Mouse (Mus musculus) lung, postnatal 4 days (tissue): ENCODE measurements at regions not wholly inside any gene's neighbourhood (a gene's known extent, or its start where the extent isn't known, plus 50 kb on each side); places are given as distances from the start of the nearest gene placed in this dataset.

ENCODE experiments used
- DNase-seq, 2 experiments: peaks; one replicate each; pipeline ENCODE4 v3.0.0; 2021

DNA sequence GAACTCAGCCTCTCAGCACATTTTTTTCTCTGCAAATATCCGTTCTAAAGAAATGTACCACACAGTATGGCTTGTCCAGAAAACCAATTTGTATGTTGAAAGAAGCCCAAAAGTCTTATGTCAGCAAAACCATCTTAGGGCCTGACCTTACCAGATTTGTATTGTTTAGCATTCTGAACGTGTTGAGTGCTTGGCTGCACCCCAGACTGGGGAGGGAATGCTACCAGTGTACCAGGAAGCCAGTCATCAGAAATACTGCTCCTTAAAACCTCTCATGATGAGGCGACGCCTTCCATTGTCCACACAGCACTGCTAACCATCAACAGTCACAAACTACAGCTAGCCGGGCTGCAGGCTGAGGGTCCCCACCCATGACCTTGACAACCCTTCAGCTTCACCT is 148.3 kb upstream of the Irx5 start:
- peak; percentile 8 to 58 for DNase-seq

DNA sequence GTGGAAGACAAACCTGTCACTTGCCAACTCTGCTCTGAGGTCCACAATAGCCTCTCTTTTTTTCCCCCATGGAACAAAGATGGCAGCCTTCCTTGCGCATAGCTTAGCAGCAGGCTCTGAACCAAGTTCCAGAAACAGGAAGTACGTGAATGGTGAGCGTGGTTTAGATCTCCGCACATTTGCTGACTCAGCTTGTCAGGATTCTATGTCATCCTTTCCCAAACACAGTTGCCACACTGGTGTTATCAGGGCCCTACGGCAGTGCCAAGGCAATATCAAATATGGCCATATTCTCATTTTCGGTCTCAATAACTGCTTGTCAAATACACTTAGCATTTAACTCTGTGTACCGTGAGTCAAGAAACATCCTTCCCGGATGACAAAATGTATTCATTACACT is 161.8 kb upstream of the Irx5 start:
- DNase-seq: no peak

DNA sequence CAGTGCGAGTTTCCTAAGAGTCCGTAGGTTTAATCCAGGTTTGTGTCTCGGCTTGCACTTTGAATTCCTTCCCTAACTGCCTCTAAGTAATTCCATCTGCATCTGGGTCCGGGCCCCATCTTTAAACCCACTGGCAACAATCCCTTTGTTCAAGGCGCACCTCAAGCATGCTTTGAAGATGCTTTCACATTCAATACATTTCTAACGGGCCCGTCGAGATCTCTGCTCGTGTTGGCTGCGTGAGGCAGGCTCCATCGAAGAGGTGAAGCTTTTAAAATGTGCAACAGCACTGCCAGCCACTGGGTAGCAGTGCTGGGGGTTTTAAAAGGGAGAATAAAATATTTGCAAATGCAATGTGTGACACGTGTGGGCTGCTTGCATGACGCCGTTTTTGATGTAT is 163.4 kb upstream of the Irx5 start:
- no peak for DNase-seq

DNA sequence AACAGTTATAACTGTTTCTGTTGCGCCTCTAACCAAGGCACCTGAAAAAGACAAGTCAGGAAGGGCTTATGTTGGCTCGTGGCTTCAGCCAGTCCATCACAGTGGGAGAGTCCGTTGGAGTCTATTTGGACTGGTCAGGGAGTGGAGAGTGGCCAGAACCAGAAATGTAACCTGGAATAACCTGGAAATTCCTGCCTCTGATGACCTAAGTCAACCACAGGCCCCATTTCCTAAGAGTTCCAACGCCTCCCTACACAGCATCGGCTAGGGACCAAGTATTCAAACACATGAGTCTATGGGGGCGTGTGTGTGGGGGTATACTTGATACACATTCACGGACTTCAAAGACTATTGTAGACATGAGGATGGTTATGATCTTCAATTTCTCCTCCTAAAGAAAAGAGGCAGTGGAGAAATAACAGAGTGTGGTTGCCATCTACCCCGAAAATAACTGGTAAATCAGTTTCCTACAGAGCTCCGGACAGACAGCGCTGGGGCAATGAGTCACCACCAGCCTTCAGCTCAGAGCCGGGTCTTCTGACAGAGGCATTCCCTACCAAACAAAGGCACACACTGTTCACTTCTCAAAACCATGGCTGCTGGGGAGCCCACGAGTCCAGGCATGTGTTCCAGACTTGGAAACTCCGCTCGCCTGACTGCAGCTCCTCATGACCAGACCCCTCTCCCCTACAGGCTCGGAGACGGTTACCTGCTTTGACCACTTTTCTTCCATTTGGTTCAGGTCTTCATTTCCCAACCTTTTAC is 167.0 kb upstream of the Irx5 start:
- DNase-seq: no peak

DNA sequence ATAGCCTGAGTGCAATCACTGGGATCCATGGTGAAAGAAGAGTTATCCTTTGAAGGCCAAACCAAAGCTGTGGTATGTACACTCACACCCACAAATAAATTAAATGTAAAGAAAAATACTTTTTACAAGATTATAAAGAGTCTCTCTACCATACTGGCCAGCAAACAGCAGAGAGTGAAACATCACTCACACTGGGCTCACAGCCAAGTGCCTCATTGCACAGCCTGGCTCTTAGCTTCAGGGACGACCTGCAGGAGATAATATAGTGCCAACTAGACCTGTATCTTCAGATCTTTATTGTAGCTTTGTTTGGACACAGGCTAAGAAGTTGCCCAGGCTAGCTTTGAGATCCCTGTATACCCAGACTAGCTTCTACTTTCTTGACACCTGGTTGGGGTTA is 174.1 kb upstream of the Irx5 start:
- DNase-seq: no peak

DNA sequence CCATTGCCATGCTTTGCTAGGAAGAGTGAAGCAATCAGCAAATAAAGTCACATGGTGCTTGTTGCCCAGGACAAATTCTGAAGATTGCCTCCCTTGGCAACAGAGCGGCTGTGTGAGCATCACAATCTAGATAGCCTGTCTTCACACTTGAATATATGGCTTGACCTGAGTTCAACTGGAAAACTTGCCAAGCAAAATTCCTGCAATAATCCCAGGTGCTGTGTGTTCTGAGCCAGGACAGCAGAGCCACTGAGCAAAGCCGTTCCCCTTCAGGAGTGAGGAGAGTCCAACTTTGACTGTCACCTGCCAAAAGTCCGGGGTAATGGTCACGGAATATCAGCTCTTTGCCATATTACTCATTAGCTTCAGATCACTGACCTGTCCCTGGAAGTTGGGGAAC is 176.8 kb upstream of the Irx5 start:
- DNase-seq: no peak

DNA sequence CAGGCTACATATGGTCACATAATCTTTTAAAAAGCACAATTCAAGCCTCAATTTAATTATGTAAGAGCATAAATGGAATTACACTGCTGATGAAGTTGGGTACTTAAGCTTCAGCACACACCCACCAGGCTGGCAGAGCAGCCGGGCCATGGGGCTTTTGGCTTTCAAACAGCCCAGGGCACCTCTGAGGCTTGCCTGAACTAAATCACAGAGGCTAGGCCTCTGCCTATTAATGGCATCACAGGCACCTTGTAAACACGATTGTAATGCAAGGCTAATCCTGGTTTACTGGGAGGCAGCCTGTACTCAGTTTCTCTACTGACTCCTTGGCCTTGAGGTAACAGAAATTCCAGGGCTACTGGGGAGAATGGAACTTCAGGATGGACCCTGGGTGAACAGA is 178.1 kb upstream of the Irx5 start:
- no peak for DNase-seq

DNA sequence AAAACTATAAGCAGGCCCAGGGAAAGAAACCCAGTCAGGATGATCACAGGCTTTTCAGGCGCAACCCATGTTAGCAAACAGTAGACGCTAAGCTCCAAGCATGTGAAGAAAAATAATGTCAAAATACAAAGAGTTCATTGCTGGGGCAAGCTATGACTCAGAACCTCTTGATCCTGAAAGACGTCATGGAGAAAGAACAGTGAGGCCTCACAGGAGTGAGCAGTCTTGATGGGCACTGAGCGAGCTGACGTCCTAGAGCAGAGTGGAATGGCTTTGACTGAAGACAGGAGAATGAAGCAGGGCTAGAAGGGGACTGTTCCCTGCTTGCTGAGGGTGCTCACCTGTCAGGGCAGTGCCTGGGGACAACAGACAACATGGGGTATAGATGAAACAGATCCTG is 181.3 kb upstream of the Irx5 start:
- DNase-seq: no peak

DNA sequence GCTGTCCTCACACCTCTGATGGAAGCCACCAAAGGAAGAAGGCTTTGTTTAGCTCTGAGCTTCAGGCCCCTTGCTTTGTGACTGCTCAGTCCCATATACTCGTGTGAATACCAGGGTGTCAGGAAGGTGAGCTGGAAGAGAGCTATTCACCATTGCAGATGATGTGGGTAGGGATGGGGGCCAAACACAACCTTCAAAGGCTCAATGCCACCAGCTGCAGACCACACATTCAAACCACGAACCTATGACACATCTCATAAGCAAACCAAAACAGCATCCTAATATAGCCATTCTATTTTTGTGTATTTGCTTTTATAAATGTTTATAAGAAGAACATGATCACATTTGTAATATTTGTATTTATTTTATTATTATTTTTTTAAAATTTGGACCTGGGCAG is 183.3 kb upstream of the Irx5 start:
- no peak for DNase-seq

DNA sequence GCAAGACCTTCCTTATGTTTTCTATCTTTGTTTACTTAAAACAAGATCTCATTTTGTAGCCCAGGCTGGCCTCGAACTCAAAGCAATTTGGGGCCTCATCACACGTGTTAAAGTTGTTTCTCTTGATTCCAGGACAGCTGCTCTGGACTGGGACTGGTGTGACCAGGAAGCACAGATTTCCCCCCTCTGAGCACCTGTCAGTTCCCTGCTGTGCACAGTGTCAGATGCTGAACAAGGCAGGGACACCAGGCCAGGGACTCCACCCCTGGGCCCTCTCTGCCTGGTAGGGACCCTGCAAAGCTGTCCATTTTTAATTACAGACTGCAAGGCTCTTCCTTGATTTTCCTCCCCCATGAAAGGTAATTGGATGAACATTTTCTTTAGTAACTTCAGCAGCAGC is 185.8 kb upstream of the Irx5 start:
- no peak for DNase-seq

DNA sequence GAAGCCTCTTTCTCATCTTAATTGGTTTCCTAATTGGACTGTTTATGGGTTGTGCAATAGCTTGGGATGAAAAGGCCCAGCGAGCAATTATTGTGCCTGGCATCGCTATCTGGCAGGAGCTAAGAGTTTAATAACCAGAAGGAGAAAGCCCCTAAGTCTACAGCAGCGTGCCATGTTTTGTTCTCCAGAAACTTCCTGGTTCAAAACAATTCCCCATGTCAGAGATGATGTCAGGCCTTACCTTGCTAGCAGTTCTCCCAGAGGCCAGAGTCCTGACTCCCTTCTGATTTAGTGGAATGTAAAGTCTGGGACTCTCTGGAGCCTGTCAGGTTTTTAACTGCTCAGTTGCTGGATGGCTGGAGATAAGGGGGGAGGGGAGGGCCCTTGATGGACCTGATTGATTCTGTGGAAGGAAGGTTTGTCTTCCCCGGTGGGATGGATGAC is 190.1 kb upstream of the Irx5 start:
- DNase-seq: no peak

DNA sequence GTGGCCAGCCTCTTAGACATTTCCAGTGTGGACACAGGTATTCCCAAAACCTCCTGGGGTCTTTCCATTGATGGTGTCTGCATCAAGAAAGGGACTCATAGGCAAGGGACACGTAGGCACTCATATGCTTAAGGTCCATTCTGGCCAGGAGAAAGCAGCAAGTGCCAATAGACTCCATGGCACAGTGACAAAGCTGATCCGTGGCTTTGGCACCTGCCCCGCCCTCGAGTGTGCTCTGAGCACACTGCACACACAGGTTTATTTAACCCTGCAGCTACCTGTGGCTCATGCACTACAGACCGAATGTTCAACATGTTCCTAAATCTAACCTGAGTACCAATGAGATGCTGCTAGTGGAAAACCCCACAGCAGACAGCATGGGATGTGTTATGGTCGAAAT is 192.1 kb upstream of the Irx5 start:
- peak; percentile 11 to 53 for DNase-seq

DNA sequence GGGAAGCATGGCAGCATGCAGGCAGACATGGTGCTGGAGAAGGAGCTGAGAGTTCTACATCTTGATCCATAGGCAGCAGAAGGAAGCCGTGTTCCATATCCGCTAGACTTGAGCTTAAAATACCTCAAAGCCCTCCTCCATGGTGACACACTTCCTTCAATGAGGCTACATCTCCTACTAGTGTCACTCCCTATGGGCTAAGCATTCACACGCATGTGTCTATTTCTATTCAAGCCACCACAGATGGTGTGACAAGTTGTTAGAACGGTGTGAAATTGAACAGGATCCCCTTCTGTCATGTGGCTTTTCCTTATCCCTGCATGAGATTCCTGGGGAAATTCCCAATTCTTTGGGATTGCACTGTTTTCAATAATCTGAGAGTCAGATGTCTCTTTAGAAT is 192.9 kb upstream of the Irx5 start:
- no peak for DNase-seq

DNA sequence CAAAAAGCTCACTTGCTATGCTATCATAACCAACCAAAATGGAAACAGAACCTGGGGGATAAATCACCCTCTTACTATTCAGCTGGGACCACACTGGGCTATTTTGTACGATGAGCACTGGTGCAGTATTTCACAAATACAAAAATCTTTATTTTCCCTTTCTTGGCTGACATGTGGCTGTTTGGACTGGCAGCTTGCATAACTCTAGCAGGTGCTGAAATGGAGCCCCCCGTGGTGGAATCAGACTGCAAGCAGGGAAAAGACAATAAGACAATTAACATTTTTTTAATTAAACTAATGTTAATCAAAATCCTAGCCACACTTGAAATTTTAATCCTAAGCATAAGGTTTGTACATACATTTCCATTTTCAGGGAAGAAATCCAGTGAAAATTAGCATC is 196.4 kb upstream of the Irx5 start:
- no peak for DNase-seq

DNA sequence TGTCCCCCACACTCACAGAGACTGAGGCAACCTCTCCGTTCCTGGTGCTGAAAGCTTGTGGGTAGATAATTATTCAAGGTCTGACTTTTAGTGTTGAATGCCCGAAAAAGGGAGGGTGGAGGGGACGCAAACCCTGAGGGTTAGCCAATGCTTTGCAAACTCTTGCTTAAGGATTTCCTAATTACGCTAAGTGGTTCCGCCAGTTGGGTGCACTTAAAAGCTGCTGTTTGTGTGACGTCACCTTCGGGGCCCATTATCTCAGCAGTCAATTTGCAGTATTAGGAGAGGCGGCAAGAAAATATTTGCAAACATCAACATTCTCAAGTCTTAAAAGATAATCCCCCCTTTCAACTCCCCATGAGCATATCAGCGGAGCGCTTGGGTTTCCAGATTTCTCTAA is 199.2 kb upstream of the Irx5 start:
- DNase-seq: peak; percentile 45 to 56

DNA sequence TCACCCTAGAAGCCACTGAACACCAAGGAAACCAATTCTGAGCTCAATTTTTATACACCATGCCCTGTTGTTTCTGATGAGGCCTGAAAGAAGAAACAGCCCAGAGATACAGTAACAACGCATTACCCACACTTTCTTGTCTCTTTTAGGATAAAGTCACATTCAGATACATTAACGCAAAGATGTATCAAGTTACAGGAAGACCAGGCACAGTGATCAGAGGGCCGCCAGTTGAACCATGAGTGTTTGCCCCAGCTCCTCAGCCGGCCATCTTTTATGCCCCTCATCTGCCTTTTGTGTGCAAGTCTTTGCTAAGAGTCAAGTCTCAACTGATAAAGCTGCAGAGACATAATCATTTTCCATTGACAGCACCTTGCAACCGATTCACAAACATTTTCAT is 204.9 kb upstream of the Irx5 start:
- no peak for DNase-seq

DNA sequence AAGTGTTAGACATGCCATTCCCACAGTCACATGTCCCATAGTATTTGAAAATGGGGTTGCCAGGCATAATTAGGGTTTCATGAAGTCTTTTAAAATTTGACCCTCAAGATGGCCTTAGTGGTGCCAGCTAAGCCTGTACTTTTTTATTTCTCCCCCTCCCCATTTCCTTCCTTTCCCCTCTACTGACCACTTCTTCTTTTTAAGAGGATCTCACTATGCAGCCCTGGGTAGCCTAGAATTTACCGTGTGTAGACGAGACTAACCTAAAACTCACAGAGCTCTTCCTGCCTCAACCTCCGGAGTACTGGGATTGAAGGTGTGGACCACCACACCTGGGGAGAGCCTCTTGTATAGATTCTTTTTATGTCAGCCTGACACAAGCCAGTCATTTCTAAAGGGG is 209.8 kb upstream of the Irx5 start:
- DNase-seq: no peak

DNA sequence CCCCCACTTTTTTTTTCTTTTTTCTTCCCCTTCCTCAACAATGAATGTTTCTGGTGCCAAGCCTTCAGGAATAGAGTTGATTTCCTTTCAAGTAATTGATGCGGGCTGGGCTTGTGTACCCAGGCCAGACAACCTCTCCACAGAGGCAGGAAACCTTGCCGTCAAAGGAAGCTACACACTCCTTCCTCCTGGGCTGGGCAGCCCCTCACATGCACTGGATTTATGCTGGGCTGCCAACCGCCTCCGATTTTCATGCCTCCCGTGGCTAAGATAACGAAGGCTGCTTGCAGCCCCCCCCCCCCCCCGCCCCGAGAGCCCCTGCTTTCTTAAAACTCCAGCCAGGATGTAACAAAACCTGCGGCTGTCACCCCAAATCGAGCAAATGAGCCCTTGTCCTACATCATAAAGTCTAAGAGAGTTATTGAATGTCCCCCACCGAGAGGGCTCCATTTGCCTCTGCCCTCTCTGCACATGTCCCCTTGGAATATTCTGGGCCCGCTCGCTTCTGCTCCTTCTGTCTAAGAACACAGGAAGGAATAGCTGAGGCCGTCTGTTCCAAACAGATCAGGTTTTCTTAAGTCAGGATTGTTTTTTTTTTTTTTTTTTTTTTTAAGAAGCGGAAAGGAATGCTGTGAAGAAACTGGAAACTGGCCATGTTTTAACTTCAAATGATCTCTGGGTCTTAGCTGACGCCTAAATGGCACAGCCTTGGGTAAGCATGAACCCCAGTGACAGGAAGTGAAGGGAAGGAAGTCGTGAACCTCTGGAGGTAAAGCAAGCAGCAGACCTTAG is 220.1 kb upstream of the Irx5 start:
- DNase-seq: peak; percentile 22 to 53

DNA sequence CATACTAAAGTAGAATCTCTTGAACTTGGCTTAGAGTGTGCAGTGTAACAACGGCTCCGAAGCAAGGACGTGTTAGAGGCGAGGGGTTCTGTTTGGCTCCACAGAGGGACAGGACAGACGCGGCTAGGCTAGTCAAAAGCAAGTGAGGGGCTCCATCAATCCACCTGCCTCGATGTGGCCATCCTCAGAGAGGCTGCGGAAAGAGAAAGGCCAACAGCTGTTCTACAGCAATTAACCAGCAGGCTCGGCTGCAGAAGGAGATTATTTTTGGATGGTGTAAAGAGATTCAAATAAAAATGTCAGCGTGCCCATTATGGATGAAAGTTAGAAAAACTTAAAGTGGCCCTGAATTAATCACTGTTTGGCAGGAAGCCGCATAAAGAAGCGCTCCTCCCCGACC is 221.0 kb upstream of the Irx5 start:
- DNase-seq: no peak

DNA sequence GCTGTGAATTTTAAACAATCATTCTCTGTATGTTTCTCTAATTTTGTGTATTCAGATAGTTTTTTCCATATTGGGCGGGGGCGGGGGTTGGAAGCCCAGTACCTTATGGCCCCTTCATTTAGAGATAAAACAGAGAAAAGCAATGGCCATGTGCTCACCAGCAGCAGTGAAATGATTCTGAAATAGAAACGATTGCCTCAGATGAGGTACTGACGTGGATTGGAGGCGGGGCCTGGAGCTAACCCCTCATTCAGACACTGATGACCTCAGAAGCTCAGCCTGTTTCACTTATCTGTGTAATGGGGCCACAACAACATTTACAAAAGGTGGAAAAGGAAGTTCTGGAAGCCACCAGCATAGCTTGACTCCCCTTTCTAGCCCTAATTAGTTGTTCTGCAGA is 223.0 kb upstream of the Irx5 start:
- DNase-seq: no peak

DNA sequence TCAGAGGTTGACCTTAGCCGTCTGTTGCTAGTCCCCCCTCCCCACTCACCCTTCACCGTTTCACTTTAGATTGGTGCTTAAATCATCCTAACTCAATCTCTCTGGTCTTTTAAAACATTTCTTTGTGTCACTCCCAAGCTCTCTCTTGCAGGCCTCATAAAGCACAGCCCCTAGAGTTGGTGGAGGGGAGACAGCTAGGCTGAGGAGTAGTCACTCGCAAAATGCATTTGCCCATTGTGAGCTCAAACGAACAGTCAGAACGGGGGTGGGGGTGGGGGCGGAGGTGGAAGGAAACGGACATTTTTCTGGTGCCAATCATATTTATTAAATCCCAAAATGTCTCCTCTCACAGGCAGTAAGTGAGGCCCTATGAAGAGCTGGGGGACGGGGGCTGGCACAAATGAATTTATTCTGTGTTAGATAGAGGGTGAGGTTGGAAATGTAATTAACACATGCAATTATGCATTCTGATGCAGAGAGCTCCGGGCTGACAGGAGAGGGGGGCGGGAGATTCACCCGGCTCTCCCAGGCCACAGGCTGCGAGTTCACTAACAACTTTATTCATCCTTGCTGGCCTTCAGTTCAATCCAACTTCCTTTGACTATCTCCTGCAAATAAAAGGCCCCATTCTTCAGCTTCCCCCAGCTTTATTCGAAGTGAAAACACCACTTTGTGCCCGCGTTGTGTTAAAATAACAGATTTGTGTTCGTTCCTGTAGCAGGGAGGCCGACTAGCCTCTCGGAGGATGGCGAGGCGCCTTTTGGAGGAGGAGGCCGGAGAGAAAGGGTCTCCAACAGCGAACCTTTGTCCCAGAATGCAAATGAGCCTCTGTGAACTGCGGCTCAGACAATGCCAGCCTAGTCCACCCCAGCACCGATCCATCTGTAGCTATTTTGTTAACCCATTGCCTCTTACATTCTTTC is 223.7 kb upstream of the Irx5 start:
- no peak for DNase-seq

DNA sequence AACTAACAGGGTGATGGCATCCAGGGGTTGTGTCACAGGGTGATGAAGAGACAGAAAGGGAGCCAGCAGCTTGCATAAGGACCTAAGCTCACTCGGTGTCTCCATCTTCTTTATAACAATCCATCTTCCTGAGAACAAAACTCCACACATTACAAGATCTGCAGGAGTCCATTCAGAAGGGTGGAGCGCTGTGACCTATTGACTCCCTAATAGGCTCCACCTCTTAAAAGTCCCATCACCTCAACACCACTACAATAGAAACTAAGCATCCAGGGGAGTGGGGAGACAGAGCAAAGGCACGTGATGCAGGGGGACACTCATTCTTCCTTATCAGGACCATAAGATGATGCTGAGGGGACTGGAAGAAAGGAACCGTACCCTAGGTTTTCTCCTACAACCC is 224.5 kb upstream of the Irx5 start:
- DNase-seq: no peak

DNA sequence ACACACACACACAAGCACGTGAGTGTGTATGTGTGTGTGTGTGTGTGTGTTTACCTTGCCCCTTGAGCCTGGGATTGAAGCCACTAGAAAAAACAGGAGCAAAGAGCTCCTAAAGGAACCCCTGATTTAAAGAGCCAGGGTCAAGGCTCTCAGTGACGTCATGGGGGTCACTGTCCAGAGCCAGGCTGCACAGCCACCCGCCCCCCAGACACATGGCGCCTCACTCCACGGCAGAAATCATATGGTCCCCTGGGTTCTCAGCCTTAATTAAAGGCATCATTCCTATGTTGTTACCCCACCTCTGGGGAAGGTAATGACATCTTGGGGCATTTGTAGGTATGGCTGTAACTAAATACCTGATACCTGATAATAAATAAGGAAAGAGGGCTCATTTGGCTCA is 224.9 kb upstream of the Irx5 start:
- no peak for DNase-seq
